Mouse (Mus musculus): Measurements from ENCODE around the gene Hecw2.

DNA sequence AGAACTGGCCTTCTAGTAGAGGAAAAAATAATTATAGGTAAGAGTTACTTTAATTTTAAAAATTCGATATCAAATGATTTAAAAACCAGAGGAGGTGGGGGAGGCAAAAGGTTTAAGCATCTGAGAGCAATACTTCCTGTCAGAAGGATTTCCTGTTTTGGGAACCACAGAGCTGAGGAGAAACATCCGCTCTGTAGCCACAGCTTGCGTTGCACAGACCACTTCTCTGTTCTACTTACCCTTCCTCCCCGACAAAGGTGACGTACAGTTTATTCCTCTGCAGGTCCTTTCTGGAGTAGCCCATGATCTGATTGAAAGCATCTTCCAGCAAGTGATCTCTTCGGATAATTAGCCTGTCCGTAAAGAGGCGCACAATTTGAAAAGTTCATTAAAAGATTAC, 343.6 kb downstream of the Hecw2 start:
- TF ChIP-seq CTCF (IDR thresholded peaks at IDR 0.05; ENCODE audit: low read depth) (no peak), EP300 (IDR thresholded peaks at IDR 0.05; ENCODE audit: low read depth) (no peak)

All from liver, embryonic 14.5 days (tissue).